Mouse (Mus musculus) retina, embryonic 14.5 days (tissue): ENCODE measurements around the gene Med20.
A peak's percentile ranks its signal among the peaks of the same experiment; 100 is the strongest.
"Not testable (repeated sequence)": the region's sequence is repeated elsewhere in the genome, so short reads cannot be mapped to it uniquely, and the experiment has no call there.

Source experiments
- DNase-seq: peaks from one replicate; pipeline ENCODE4 v3.0.0-alpha.2; 2015; ENCODE audit warnings: low spot score

The Med20 gene

GRCm38 (mm10) chr17:47596839-47597164 lies 14.6 kb upstream of the Med20 start:
- no peak for DNase-seq

GRCm38 (mm10) chr17:47597261-47597660 lies 14.1 kb upstream of the Med20 start:
- DNase-seq = no peak

- peak; percentile 78 for DNase-seq
Observed at GRCm38 (mm10) chr17:47597838-47598579, 13.4 kb upstream of the Med20 start.

GRCm38 (mm10) chr17:47598580-47599304 lies 12.6 kb upstream of the Med20 start:
- not testable (repeated sequence) for DNase-seq

- no peak for DNase-seq
Observed at GRCm38 (mm10) chr17:47599511-47600297, 11.7 kb upstream of the Med20 start.

GRCm38 (mm10) chr17:47600601-47601388 lies 10.6 kb upstream of the Med20 start:
- DNase-seq = no peak

GRCm38 (mm10) chr17:47601389-47601755 lies 10.0 kb upstream of the Med20 start:
- no peak for DNase-seq

GRCm38 (mm10) chr17:47602289-47602688 lies 9.1 kb upstream of the Med20 start:
- no peak for DNase-seq

GRCm38 (mm10) chr17:47606220-47606619 lies 5.2 kb upstream of the Med20 start:
- DNase-seq = no peak

- no peak for DNase-seq
Observed at GRCm38 (mm10) chr17:47609182-47609581, 2.2 kb upstream of the Med20 start.

- DNase-seq = no peak
Observed at GRCm38 (mm10) chr17:47611661-47611982, 240 bp downstream of the Med20 start.

GRCm38 (mm10) chr17:47614018-47614417 lies 2.6 kb downstream of the Med20 start:
- DNase-seq = peak; percentile 32

GRCm38 (mm10) chr17:47616119-47616518 lies 4.7 kb downstream of the Med20 start:
- DNase-seq = no peak

- no peak for DNase-seq
Observed at GRCm38 (mm10) chr17:47616652-47617051, 5.3 kb downstream of the Med20 start.

GRCm38 (mm10) chr17:47617605-47618307 lies 6.4 kb downstream of the Med20 start:
- DNase-seq = no peak

GRCm38 (mm10) chr17:47618556-47619311 lies 7.4 kb downstream of the Med20 start:
- DNase-seq = no peak

GRCm38 (mm10) chr17:47622912-47623554 lies 11.7 kb downstream of the Med20 start:
- DNase-seq = no peak

GRCm38 (mm10) chr17:47624572-47624971 lies 13.2 kb downstream of the Med20 start:
- DNase-seq = not testable (repeated sequence)

GRCm38 (mm10) chr17:47625088-47625487 lies 13.7 kb downstream of the Med20 start:
- no peak for DNase-seq

GRCm38 (mm10) chr17:47626031-47626430 lies 14.6 kb downstream of the Med20 start:
- no peak for DNase-seq
